Mouse (Mus musculus) heart, postnatal 0 days (tissue): ENCODE measurements around the gene Cmas.

Source experiments
- CTCF ChIP-seq: IDR thresholded peaks from 2 replicates; pipeline ENCODE4 v1.5.1; 2016; ENCODE audit warnings: antibody characterized with exemption, control low read depth, low read depth
- EP300 ChIP-seq: IDR thresholded peaks from 2 replicates; pipeline ENCODE4 v1.6.1; 2016; ENCODE audit warnings: antibody characterized with exemption, low read depth

- TF ChIP-seq CTCF (no peak), EP300 (no peak)
Measured at GRCm38 (mm10) chr6:142815513-142815912, 59.0 kb downstream of the Cmas start.
